Mouse (Mus musculus): ENCODE measurements around the gene Rxfp2. TPM values are rescaled to one million over a fixed set of nuclear protein-coding genes. Genes with fewer than 3 reads are reported as not detected.

The Rxfp2 gene
- polyA plus RNA-seq (2015; fragmentation: Nextera tagmentation; extraction: Ambion mirVana), result 0.38 and 0.44 TPM in 2 replicates

DNA sequence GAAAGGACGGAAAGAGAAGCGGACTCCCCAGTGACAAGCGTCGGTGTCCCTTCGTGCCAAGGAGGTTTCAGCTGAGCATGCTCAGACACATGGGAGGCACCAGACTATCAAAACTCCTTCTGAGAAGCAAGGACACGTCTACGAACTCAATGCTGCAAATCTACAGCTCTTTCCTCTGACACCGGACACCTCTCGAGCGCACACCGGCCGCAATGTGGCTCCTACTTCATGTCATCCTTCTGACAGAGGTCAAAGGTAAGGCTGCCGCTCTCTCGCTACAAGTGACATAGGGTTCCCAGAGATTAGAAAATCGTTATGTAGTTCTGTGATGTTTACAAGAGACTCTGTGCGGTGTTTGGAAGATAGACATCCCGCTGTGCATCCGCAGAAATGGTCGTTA lies at the start of gene Rxfp2:
Gene Rxfp2, plus strand, starts transcription at position 20 of the 400 bp plus-strand sequence.
- Histone ChIP-seq H3K9me3 (no peaks in the 10 kb centered on the region), H3K27ac (no peak within 1 kb of the TSS), H3K36me3 (no peaks in the 10 kb centered on the region), H3K4me1 (replicated peaks) (no peaks in the 10 kb centered on the region), H3K4me2 (replicated peaks) (no peak within 1 kb of the TSS), H3K27me3 (replicated peaks) (no peaks in the 10 kb centered on the region), H3K4me3 (replicated peaks) (no peak within 1 kb of the TSS), H3K9ac (no peak within 1 kb of the TSS)
- no peak for ATAC-seq
- 54% methylated on average over 19 of the region's 19 CpGs for WGBS

DNA sequence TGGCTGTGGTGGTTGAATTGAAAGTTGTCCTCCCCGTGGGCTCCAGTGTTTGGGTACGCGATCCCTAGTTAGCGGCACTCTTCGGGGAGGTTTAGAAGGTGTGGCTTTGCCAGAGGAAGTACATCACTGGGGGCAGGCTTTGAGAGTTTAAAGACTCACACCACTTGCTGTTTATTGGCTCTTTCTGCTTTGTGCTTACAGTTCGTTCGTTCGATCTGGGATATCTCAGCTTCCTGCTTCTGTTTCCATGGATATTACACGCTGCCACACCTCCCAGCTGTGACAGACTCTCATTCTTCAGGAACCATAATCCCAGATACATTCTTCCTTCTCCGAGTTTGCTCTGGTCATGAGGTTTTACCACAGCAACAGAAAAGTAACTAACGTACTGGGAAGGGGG lies 48.2 kb upstream of the Rxfp2 start:
- H3K4me3 ChIP-seq (replicated peaks), result no peak overlapping the region
- H3K9me3 ChIP-seq, result no peaks in the 10 kb centered on the region
- H3K36me3 ChIP-seq, result no peaks in the 10 kb centered on the region
- no peak for ATAC-seq
- H3K4me1 ChIP-seq (replicated peaks), result no peaks in the 10 kb centered on the region
- no peak overlapping the region for H3K27ac ChIP-seq
- H3K27me3 ChIP-seq (replicated peaks), result no peaks in the 10 kb centered on the region
- H3K9ac ChIP-seq, result no peak overlapping the region
- no peak overlapping the region for H3K4me2 ChIP-seq (replicated peaks)
- 85% methylated on average over 11 of the region's 11 CpGs for WGBS

GRCm38 (mm10) chr5:149977027-149977426 lies 41.4 kb upstream of the Rxfp2 start:
- 84% methylated on average over 2 of the region's 2 CpGs for WGBS
- no peaks in the 10 kb centered on the region for H3K36me3 ChIP-seq

GRCm38 (mm10) chr5:149983621-149984020 lies 34.9 kb upstream of the Rxfp2 start:
- Histone ChIP-seq H3K4me1 (replicated peaks) (no peaks in the 10 kb centered on the region), H3K27me3 (replicated peaks) (no peaks in the 10 kb centered on the region), H3K9ac (no peak overlapping the region), H3K4me3 (replicated peaks) (no peak overlapping the region), H3K36me3 (no peaks in the 10 kb centered on the region), H3K9me3 (no peaks in the 10 kb centered on the region), H3K4me2 (replicated peaks) (no peak overlapping the region), H3K27ac (no peak overlapping the region)
- ATAC-seq, result no peak
- WGBS, result 76% methylated on average over 4 of the region's 4 CpGs

More at GRCm38 (mm10) chr5:149977027-149977426, 41.4 kb upstream of the Rxfp2 start:
- H3K4me1 ChIP-seq (replicated peaks), result no peaks in the 10 kb centered on the region
- no peak overlapping the region for H3K4me3 ChIP-seq (replicated peaks)
- ATAC-seq, result no peak
- no peak overlapping the region for H3K27ac ChIP-seq
- no peaks in the 10 kb centered on the region for H3K27me3 ChIP-seq (replicated peaks)
- no peaks in the 10 kb centered on the region for H3K9me3 ChIP-seq
- H3K4me2 ChIP-seq (replicated peaks), result no peak overlapping the region
- no peak overlapping the region for H3K9ac ChIP-seq

- Histone ChIP-seq H3K4me3 (replicated peaks) (no peak overlapping the region), H3K4me2 (replicated peaks) (no peak overlapping the region), H3K27me3 (replicated peaks) (no peaks in the 10 kb centered on the region), H3K27ac (no peak overlapping the region), H3K9me3 (no peaks in the 10 kb centered on the region), H3K9ac (no peak overlapping the region), H3K4me1 (replicated peaks) (no peaks in the 10 kb centered on the region), H3K36me3 (no peaks in the 10 kb centered on the region)
- 78% methylated on average over 5 of the region's 5 CpGs for WGBS
- ATAC-seq, result no peak
These were observed 23.9 kb upstream of the Rxfp2 start for GRCm38 (mm10) chr5:149994578-149994977.

DNA sequence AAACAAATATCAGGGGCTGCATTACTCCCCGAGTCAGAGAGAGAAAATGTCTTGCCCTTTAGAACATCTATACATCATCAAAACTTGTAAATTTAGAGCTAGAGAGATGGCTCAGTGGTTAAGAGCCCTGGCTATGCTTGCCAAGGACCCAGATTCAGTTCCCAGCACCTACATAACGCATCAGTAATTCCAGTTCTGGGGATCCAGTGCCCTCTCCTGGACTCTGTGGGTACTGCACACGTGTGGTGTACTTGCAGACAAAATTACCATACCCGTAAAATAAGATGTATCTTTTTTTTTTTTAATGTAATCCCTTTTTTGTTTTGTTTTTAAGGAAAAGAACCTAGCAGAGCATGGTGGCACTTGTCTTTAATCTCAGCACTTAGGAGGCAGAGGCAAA lies 21.9 kb upstream of the Rxfp2 start:
- Histone ChIP-seq H3K4me3 (replicated peaks) (no peak overlapping the region), H3K9ac (no peak overlapping the region), H3K4me2 (replicated peaks) (no peak overlapping the region), H3K36me3 (no peaks in the 10 kb centered on the region), H3K27ac (no peak overlapping the region), H3K4me1 (replicated peaks) (no peaks in the 10 kb centered on the region), H3K9me3 (no peaks in the 10 kb centered on the region), H3K27me3 (replicated peaks) (no peaks in the 10 kb centered on the region)
- no peak for ATAC-seq
- WGBS, result 84% methylated on average over 4 of the region's 4 CpGs

DNA sequence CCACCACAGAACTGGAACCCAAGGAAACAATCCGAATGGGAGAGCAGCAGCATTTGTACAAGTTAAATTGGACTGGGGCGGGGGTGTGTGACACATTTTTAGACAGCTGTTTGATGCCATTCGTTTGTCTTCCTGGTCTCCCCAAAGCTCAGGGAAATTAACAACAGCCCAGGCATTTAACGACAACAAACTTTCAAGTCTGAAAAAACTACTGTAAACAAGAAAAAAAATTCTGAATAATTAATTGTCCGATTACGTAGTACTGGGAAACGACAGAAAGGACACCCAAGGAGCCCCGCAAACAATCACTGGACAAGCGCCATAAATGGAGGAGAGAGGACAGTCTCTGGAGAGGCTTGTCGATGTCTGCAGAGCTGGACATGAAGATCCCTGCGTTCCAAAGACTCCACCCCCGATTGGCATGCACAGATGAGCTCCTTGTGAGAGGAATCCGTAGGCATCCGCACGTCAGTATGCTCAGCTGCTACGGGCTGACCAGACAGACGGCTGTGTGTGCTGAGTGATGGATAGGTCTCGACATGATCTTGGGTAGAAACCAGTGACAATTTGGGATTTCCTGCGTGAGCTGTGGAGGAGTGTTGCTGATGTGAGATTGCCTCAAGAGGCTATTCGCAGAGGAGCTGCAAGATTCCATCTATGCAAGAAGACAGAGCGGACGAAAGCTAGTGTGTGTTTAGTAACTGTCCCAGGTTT lies 21.0 kb upstream of the Rxfp2 start:
- no peak overlapping the region for H3K27ac ChIP-seq
- H3K4me3 ChIP-seq (replicated peaks), result no peak overlapping the region

GRCm38 (mm10) chr5:149998311-149998710 lies 20.2 kb upstream of the Rxfp2 start:
- Histone ChIP-seq H3K4me1 (replicated peaks) (no peaks in the 10 kb centered on the region), H3K9me3 (no peaks in the 10 kb centered on the region), H3K36me3 (no peaks in the 10 kb centered on the region), H3K27ac (no peak overlapping the region), H3K27me3 (replicated peaks) (no peaks in the 10 kb centered on the region), H3K4me3 (replicated peaks) (no peak overlapping the region), H3K4me2 (replicated peaks) (no peak overlapping the region), H3K9ac (no peak overlapping the region)
- WGBS, result 76% methylated on average over 7 of the region's 7 CpGs
- no peak for ATAC-seq

More for the DNA sequence above, 21.0 kb upstream of the Rxfp2 start:
- Histone ChIP-seq H3K36me3 (no peaks in the 10 kb centered on the region), H3K9ac (no peak overlapping the region), H3K9me3 (no peaks in the 10 kb centered on the region), H3K4me2 (replicated peaks) (no peak overlapping the region), H3K27me3 (replicated peaks) (no peaks in the 10 kb centered on the region), H3K4me1 (replicated peaks) (no peaks in the 10 kb centered on the region)
- WGBS, result 66% methylated on average over 22 of the region's 22 CpGs
- no peak for ATAC-seq

GRCm38 (mm10) chr5:150005355-150005754 lies 13.1 kb upstream of the Rxfp2 start:
- no peaks in the 10 kb centered on the region for H3K27me3 ChIP-seq (replicated peaks)
- H3K4me2 ChIP-seq (replicated peaks), result no peak overlapping the region
- WGBS, result 43% methylated on average over 6 of the region's 6 CpGs
- ATAC-seq, result no peak
- H3K4me1 ChIP-seq (replicated peaks), result no peaks in the 10 kb centered on the region
- H3K9ac ChIP-seq, result no peak overlapping the region
- H3K27ac ChIP-seq, result no peak overlapping the region
- no peak overlapping the region for H3K4me3 ChIP-seq (replicated peaks)
- H3K36me3 ChIP-seq, result no peaks in the 10 kb centered on the region
- H3K9me3 ChIP-seq, result no peaks in the 10 kb centered on the region

DNA sequence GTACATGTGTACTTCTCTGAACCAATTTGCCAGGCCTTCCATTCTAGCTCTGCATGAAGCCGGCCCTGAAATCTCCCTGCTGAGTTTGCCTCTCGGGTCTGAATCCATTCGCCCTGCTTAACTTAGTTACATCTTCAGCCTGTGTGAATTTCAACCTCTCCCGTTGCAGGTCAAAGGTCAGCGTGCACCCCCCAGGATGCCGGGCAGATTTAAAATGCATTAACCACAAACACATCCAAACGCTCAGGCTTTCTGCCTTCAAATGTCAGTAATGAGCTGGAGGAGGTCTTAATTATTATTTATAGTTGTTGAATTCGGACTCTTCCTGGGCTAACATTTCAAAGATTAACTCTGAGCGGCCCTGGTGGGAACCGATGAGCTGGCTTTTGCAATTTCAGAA lies 1.6 kb upstream of the Rxfp2 start:
- Histone ChIP-seq H3K4me2 (replicated peaks) (no peak overlapping the region), H3K36me3 (no peaks in the 10 kb centered on the region), H3K4me3 (replicated peaks) (no peak overlapping the region), H3K27me3 (replicated peaks) (no peaks in the 10 kb centered on the region), H3K9me3 (no peaks in the 10 kb centered on the region), H3K9ac (no peak overlapping the region), H3K27ac (no peak overlapping the region), H3K4me1 (replicated peaks) (no peaks in the 10 kb centered on the region)
- ATAC-seq, result no peak
- 44% methylated on average over 10 of the region's 10 CpGs for WGBS

DNA sequence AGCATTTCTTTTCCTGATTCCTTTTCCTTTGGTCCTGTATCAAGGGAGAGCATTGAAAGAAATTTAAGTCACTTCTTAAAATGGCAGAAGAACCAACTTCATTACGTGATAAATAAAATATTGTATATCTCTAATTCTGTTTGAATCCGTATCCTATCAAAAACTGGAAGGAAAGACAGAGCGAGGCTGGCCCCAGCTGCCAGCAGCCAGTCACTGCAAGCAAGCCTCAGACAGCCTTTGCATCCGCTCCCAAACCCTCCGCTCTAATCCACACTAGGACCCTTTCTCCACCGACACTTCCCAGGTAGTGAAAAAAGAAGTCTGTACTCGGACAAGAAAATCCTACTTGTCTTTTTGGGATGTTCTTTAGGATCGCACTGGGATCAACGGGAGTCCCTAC lies 803 bp upstream of the Rxfp2 start:
- WGBS, result 68% methylated on average over 9 of the region's 9 CpGs
- no peak overlapping the region for H3K27ac ChIP-seq
- H3K4me2 ChIP-seq (replicated peaks), result no peak overlapping the region
- H3K9ac ChIP-seq, result no peak overlapping the region
- H3K9me3 ChIP-seq, result no peaks in the 10 kb centered on the region
- no peak overlapping the region for H3K4me3 ChIP-seq (replicated peaks)
- H3K27me3 ChIP-seq (replicated peaks), result no peaks in the 10 kb centered on the region
- H3K36me3 ChIP-seq, result no peaks in the 10 kb centered on the region
- ATAC-seq, result no peak
- H3K4me1 ChIP-seq (replicated peaks), result no peaks in the 10 kb centered on the region

- H3K27me3 ChIP-seq (replicated peaks), result no peaks in the 10 kb centered on the region
- no peaks in the 10 kb centered on the region for H3K36me3 ChIP-seq
- no peaks in the 10 kb centered on the region for H3K4me1 ChIP-seq (replicated peaks)
- H3K4me2 ChIP-seq (replicated peaks), result no peak overlapping the region
- 4% methylated on average over 6 of the region's 6 CpGs for WGBS
- no peak overlapping the region for H3K4me3 ChIP-seq (replicated peaks)
- no peak overlapping the region for H3K9ac ChIP-seq
- no peak overlapping the region for H3K27ac ChIP-seq
- peak; percentile 79; the same call in 1 of the 2 replicates for ATAC-seq
- H3K9me3 ChIP-seq, result no peaks in the 10 kb centered on the region
These were observed 2.4 kb downstream of the Rxfp2 start for GRCm38 (mm10) chr5:150020851-150021250.

- Histone ChIP-seq H3K4me3 (replicated peaks) (no peak overlapping the region), H3K36me3 (no peaks in the 10 kb centered on the region), H3K4me1 (replicated peaks) (no peaks in the 10 kb centered on the region), H3K4me2 (replicated peaks) (no peak overlapping the region), H3K27me3 (replicated peaks) (no peaks in the 10 kb centered on the region), H3K27ac (no peak overlapping the region), H3K9me3 (no peaks in the 10 kb centered on the region), H3K9ac (no peak overlapping the region)
- no peak for ATAC-seq
- WGBS, result 81% methylated on average over 4 of the region's 4 CpGs
These were observed 3.3 kb downstream of the Rxfp2 start for GRCm38 (mm10) chr5:150021805-150022204.

Measured in intestine, embryonic 15.5 days (tissue).